Mouse (Mus musculus) layer of hippocampus, adult 9-11 months (tissue): ENCODE measurements around the gene Abcd4.

Experiments used
- DNase-seq: peaks from one replicate; pipeline ENCODE4 v3.0.0; 2022

Gene Abcd4

DNA sequence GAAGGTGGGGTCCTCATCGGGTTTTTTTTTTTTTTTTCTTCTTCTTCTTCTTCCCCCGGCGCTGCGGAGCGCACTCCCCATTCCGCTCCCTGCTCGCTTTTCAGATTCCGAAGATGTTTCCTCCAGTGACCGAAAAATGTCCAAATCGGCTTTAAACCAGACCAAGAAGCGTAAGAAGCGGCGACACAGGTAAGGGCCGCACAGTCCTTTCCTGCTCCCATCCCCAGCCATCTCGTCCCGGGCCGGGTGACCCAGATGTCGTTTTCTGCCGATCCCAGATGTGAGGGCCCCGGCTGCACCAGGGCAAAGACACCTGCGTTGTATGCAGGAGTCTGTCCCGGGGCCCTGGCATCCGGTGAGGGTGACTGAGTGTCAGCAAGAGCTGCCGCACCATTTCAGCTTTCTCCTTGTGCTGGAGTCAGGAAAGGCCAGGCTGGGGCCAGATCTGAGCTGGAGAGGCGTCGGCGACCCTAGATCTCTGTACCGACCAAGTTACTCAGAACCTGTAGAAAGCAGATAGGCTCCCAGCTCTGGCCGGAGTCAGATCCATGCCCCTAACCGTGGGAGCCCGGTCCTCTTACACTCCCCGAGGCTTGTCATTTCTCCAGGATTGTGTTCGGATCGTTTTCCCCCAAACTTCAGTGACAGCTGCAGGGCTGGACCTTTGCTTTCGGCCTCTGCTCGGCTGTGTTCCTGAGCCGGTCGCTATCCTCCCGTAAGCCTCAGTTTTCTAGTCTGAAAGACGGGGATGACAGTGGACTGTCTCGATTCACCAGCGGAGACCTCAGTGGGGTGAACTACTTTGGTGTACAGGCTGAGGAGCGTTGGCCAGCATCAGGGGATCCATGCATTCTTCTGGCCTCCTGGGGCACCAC, 45.5 kb downstream of the Abcd4 start:
- DNase-seq = no peak

DNA sequence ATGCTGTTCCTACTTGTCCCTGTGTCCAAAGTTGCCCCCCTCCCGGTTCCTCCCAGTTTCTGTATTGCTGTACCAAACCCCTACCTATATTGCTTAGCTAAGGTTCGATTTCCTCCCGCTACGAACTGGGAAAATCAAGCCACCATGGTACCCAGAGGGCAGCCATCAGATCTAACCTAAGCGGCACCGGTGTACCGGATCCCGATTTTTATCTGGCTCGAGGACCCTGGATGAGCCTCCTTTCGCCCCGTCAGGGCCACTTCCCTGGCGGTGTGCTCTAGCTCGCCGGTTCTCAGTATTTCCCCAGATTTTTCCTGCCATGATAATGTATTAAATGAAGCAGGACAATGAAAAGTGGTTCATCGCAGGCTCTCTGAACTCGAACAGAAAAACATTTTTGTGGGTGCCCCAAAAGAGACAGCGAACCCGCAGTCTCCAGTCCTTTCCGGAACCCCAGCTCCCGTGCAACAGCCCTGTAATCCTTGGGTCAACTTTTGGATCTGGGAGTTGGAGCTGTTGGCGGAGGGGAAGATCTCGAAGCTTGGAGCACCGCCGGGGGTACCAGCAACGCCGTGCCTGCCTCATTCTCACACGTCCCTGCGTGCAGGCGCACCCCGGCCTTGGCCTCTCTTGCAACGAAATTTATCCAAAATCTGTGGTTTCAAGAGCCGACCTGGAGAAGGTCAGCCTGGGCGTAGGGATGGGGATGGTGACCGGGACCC, 46.4 kb downstream of the Abcd4 start:
- no peak for DNase-seq

DNA sequence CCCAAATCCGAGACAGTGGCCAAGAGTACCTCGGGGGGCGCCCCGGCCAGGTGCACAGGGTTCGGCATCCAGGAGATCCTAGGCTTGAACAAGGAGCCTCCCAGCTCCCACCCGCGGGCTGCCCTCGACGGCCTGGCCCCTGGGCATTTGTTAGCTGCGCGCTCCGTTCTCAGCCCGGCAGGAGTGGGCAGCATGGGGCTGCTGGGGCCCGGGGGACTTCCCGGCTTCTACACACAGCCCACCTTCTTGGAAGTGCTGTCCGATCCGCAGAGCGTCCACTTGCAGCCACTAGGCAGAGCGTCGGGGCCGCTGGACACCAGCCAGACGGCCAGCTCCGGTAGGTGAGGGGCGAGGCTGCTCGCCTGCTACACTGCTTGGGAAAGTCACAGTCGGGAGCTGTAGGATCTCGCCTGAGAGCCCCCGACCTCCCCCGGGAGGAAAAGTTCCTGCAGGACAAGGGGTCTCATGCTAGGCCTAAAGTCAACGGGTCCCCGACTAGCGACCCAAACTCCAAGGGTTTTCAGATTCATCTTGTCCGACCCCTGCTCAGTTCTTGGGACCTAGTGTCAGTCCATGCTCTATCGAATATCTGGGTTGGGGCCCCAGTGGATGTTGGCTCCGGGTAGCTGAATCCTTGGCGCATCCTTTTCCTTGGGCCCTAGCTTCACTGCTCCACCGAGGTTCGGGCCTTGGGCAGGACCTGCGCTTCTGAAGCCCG, 47.1 kb downstream of the Abcd4 start:
- no peak for DNase-seq

DNA sequence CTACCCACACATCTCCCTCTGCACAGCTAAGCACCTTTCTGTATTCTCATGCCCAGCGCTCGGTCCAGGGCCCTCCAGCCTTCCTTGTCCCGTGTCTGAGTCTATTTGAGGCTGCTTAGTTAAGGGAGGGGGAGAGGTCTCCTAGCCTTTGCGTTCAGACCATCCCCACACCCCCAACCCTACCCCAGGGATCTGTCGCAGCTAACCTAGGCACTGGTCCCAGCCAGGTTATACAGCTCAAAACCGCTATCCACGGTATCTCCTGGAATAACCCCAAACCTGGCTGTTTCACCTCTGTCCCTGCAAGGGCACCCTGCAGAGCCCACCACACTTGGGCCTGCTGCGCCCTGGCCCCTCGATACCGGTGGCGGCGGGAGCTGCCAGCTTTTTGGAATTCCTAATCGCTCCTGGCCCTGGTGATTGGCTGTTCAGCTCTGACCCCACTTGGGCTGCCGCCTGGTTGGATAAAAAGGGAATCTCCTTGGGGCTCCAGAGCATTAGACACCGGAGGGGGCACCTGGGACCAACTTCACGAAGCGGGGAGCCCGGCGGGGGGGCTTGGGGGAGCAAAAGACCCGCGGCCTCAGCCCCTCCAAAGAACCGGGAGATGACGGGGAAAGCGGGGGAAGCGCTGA, 47.8 kb downstream of the Abcd4 start, which contains the start of gene Vsx2:
Vsx2 (plus strand) TSS at position 427 of the 635 bp plus-strand sequence.
- DNase-seq = no peak

DNA sequence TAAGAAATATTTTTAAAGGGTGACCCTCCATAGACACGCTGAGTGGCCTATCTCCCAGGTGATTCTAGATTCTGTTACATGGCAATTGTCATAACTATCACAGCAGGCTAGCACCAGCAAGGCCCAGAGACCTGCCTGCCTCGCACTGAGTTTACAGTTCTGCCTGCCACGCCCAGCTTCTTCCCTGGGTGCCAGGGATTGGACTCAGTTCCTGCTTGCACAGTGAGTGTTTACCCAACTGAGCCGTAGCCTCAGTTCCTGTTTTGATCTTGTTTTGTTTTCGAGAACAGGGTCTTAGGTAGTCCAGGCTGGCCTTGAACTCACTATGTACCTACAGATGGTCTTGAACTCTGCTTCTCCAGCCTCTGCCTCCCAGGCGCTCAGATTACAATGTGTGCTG, 49.6 kb downstream of the Abcd4 start:
- no peak for DNase-seq

DNA sequence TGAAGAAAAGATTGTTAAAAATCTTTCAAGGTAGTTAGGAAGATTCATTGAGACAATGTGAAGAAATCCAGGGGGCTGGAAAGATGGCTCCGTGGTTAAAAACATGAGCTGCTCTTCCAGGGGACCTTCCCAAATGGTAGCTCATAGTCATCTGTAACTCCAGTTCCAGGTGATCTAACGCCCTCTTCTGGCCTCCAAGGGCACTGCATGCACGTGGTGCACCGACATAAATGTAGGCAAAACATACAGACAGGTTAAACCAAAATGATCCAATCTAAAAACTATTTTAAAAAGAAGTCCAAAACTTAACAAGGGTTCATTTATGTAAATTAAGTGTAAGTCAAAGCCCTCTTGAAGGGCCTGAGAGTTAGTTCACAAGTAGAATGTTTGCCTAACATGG, 54.7 kb downstream of the Abcd4 start:
- no peak for DNase-seq

DNA sequence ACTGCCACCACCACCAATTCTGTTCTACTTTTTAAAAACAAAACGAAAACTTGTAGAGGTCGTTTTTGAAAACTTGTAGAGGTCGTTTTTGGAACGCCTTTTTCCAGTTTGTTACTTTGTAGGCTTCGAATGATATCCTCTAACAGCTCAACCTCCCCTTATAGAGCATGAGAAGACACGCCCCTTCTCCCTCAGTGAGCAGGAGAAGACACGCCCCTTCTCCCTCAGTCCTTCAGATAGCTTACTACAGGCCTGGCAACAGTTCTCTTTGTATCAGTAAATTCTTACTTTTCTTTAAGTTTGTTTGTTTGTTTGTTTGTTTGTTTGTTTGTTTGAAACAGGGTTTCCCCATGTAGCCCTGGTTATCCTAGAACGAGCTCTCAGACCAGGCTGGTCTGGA, 62.0 kb downstream of the Abcd4 start:
- no peak for DNase-seq
